Mouse (Mus musculus) limb, embryonic 14.5 days (tissue): ENCODE measurements at regions not wholly inside any gene's neighbourhood (a gene's known extent, or its start where the extent isn't known, plus 50 kb on each side); places are given as distances from the start of the nearest gene placed in this dataset.

Experiments used
- ATAC-seq: fragments of 200-750 bp; cut with Nextera tagmentation; 2 replicates; pipeline ENCODE4 v1.8.0; 2017; ENCODE audit warnings: low read depth, moderate number of reproducible peaks, moderate TSS enrichment; ENCODE audit not compliant: low FRiP score
- DNase-seq: peaks from one replicate; pipeline ENCODE4 v3.0.0-alpha.2; 2015; ENCODE audit warnings: low spot score
- H3K27ac ChIP-seq: fragments of 300-500 bp; sonication (generic); replicated peaks from 2 replicates; pipeline ENCODE4 v1.5.1; 2014; ENCODE audit warnings: low read depth, mild to moderate bottlenecking, low read length, moderate library complexity, mixed read lengths
- H3K27me3 ChIP-seq: fragments of 300-500 bp; sonication (generic); 2 replicates; pipeline ENCODE4 v1.6.1; 2014; ENCODE audit warnings: low read length, mixed read lengths; ENCODE audit not compliant: control insufficient read depth, insufficient read depth
- H3K36me3 ChIP-seq: fragments of 300-500 bp; sonication (generic); 2 replicates; pipeline ENCODE4 v1.6.1; 2014; ENCODE audit warnings: mild to moderate bottlenecking, low read length, moderate library complexity, mixed read lengths; ENCODE audit not compliant: control insufficient read depth, insufficient read depth
- H3K4me1 ChIP-seq: fragments of 300-500 bp; sonication (generic); 2 replicates; pipeline ENCODE4 v1.6.1; 2014; ENCODE audit warnings: antibody characterized with exemption, low read length, mixed read lengths; ENCODE audit not compliant: control insufficient read depth, insufficient read depth
- H3K4me2 ChIP-seq: fragments of 300-500 bp; sonication (generic); replicated peaks from 2 replicates; pipeline ENCODE4 v1.6.1; 2014; ENCODE audit warnings: low read depth, mild to moderate bottlenecking, low read length, moderate library complexity; ENCODE audit not compliant: severe bottlenecking
- H3K4me3 ChIP-seq: fragments of 300-500 bp; sonication (generic); replicated peaks from 2 replicates; pipeline ENCODE4 v1.5.1; 2014; ENCODE audit warnings: low read length
- H3K9ac ChIP-seq: fragments of 300-500 bp; sonication (generic); 2 replicates; pipeline ENCODE4 v1.6.1; 2014; ENCODE audit warnings: mild to moderate bottlenecking, low read depth, low read length, moderate library complexity; ENCODE audit not compliant: severe bottlenecking
- H3K9me3 ChIP-seq: fragments of 300-500 bp; sonication (generic); 2 replicates; pipeline ENCODE4 v1.6.1; 2016; ENCODE audit warnings: low read length; ENCODE audit not compliant: control insufficient read depth
- POLR2A ChIP-seq: fragments of 200-500 bp; IDR thresholded peaks from 2 replicates; pipeline ENCODE4 v1.8.0; 2012; ENCODE audit warnings: inconsistent platforms, mild to moderate bottlenecking, moderate library complexity, borderline replicate concordance; ENCODE audit not compliant: insufficient read depth, insufficient read length; ENCODE audit errors: extremely low read depth
- WGBS: fragments of 180-500 bp; shearing (Covaris S2); extraction: QIAGEN DNeasy Blood & Tissue Kit; methylation state at CpG from one replicate; pipeline ENCODE4 v1.1.7; 2014; 5-methylcytosine and 5-hydroxymethylcytosine counted together

- H3K4me2 ChIP-seq: no peak overlapping the region
- TF ChIP-seq POLR2A: no peak
- no peaks in the 10 kb centered on the region for H3K36me3 ChIP-seq
- H3K27ac ChIP-seq: no peak overlapping the region
- H3K9me3 ChIP-seq: no peaks in the 10 kb centered on the region
- H3K4me1 ChIP-seq: no peaks in the 10 kb centered on the region
- H3K9ac ChIP-seq: no peak overlapping the region
- H3K4me3 ChIP-seq: no peak overlapping the region
- under 1% methylated on average over 4 of the region's 4 CpGs for WGBS
- no peaks in the 10 kb centered on the region for H3K27me3 ChIP-seq
- peak; percentile 83 for ATAC-seq
- DNase-seq: peak; percentile 80
These were observed 916.9 kb upstream of the Gm7489 start for GRCm38 (mm10) chr15:52967801-52968235.

- H3K27me3 ChIP-seq: no peaks in the 10 kb centered on the region
- no peaks in the 10 kb centered on the region for H3K9me3 ChIP-seq
- no peak overlapping the region for H3K27ac ChIP-seq
- ATAC-seq (no peak), DNase-seq (peak; percentile 54)
- no peak overlapping the region for H3K4me3 ChIP-seq
- no peak overlapping the region for H3K9ac ChIP-seq
- no peak for TF ChIP-seq POLR2A
- H3K4me2 ChIP-seq: no peak overlapping the region
- H3K4me1 ChIP-seq: no peaks in the 10 kb centered on the region
- 72% methylated on average over 2 of the region's 2 CpGs for WGBS
- no peaks in the 10 kb centered on the region for H3K36me3 ChIP-seq
These were observed 901.9 kb upstream of the Gm7489 start for GRCm38 (mm10) chr15:52982821-52983220.

DNA sequence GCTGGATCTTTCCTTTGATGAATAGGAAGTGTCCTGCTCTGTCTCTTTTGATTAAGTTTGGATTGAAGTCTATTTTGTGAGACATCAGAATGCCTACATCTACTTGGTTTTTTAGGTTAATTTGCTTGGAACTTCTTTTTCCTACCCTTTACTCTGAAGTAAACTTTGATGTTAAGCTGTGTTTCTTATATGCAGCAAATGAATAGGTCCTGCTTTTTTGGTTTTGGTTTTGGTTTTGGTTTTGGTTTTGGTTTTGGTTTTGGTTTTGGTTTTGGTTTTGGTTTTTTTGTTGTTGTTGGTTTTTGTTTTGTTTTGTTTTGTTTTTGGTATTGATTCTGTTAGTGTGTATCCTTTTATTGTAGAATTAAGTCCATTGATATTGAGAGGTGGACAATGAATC lies 894.1 kb upstream of the Gm7489 start:
- H3K27me3 ChIP-seq: no peaks in the 10 kb centered on the region
- ATAC-seq: no peak

GRCm38 (mm10) chr15:52994351-52994750 lies 890.4 kb upstream of the Gm7489 start:
- Histone ChIP-seq H3K9me3 (no peaks in the 10 kb centered on the region), H3K4me3 (no peak overlapping the region), H3K27me3 (no peaks in the 10 kb centered on the region), H3K4me2 (no peak overlapping the region), H3K4me1 (no peaks in the 10 kb centered on the region), H3K36me3 (no peaks in the 10 kb centered on the region), H3K9ac (no peak overlapping the region), H3K27ac (no peak overlapping the region)
- WGBS: 64% methylated on average over 1 of the region's 1 CpGs
- no peak for TF ChIP-seq POLR2A
- ATAC-seq: no peak
- no peak for DNase-seq

More for the DNA sequence above, 894.1 kb upstream of the Gm7489 start:
- Histone ChIP-seq H3K4me3 (no peak overlapping the region), H3K9ac (no peak overlapping the region), H3K27ac (no peak overlapping the region), H3K36me3 (no peaks in the 10 kb centered on the region), H3K4me1 (no peaks in the 10 kb centered on the region), H3K4me2 (no peak overlapping the region), H3K9me3 (no peaks in the 10 kb centered on the region)
- no peak for DNase-seq
- no peak for TF ChIP-seq POLR2A

- ATAC-seq: no peak
- Histone ChIP-seq H3K4me2 (no peak overlapping the region), H3K4me1 (no peaks in the 10 kb centered on the region), H3K9ac (no peak overlapping the region), H3K27me3 (no peaks in the 10 kb centered on the region), H3K36me3 (no peaks in the 10 kb centered on the region), H3K9me3 (no peaks in the 10 kb centered on the region), H3K4me3 (no peak overlapping the region), H3K27ac (no peak overlapping the region)
- WGBS: 86% methylated on average over 2 of the region's 2 CpGs
- no peak for DNase-seq
- no peak for TF ChIP-seq POLR2A
These were observed 885.5 kb upstream of the Gm7489 start for GRCm38 (mm10) chr15:52999200-52999599.

- H3K4me1 ChIP-seq: no peaks in the 10 kb centered on the region
- no peak for DNase-seq
- H3K4me2 ChIP-seq: no peak overlapping the region
- no peak overlapping the region for H3K4me3 ChIP-seq
- WGBS: 84% methylated on average over 2 of the region's 2 CpGs
- no peak overlapping the region for H3K27ac ChIP-seq
- ATAC-seq: no peak
- no peaks in the 10 kb centered on the region for H3K27me3 ChIP-seq
- H3K36me3 ChIP-seq: no peaks in the 10 kb centered on the region
- H3K9ac ChIP-seq: no peak overlapping the region
- no peak for TF ChIP-seq POLR2A
- H3K9me3 ChIP-seq: no peaks in the 10 kb centered on the region
These were observed 884.9 kb upstream of the Gm7489 start for GRCm38 (mm10) chr15:52999776-53000175.
